Mouse (Mus musculus) left cerebral cortex, adult 2 months (tissue): ENCODE results near the gene Klf14. TPM values are rescaled to one million over a fixed set of nuclear protein-coding genes. Genes with fewer than 3 reads are reported as not detected.

Source experiments
- DNase-seq, 2 experiments: peaks; one replicate each; pipeline ENCODE4 v3.0.0; 2021 to 2022; ENCODE audit warnings: low spot score in 2 of 2, mixed read lengths in 1 of 2; ENCODE audit errors: extremely low spot score in 1 of 2
- H3K27ac ChIP-seq: fragments of 200-600 bp; 2 replicates; pipeline ENCODE4 v1.8.1; 2022
- H3K4me3 ChIP-seq: fragments of 200-600 bp; 2 replicates; pipeline ENCODE4 v1.8.1; 2022
- CTCF ChIP-seq: fragments of 200-600 bp; IDR thresholded peaks from 2 replicates; pipeline ENCODE4 v1.8.1; 2022; ENCODE audit warnings: antibody characterized with exemption, mild to moderate bottlenecking, moderate library complexity
- intact Hi-C: fragments of 180-260 bp; cut with DNase I; formaldehyde crosslinking; loops from one replicate; pipeline ENCODE4 v1.15.1; 2025
- total RNA-seq, 2 experiments: library from RNA; stranded (reverse); gene quantifications; 2 replicates each; pipeline ENCODE4 v1.2.3; 2021

Gene Klf14
- total RNA-seq, 2 experiments from 2014 or later, result 0.54 to 0.68 TPM

DNA sequence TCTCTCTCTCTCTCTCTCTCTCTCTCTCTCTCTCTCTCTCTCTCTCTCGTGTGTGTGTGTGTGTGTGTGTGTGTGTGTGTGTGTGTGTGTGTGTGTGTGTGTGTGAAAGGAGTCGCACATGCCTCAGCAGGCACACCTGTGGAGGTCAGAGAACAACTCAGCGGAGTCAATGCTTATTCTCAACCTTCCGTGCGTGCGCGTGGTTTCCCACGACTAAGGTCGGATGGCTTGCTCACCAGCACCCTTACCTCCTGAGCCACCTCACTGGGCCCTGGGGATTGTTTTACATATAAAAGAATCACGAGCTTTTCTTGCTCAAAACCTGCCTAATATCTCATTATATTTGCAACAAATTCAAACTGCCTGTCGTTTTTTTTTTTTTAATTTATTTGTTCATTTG is 37.1 kb downstream of the Klf14 start:
- H3K4me3 ChIP-seq, result no peak overlapping the region
- DNase-seq, result no peak
- TF ChIP-seq CTCF, result no peak
- H3K27ac ChIP-seq, result no peak overlapping the region
- intact Hi-C loops, result no loop called here

- TF ChIP-seq CTCF, result no peak
- Histone ChIP-seq H3K4me3 (peak overlapping the region; percentile 29), H3K27ac (peak overlapping the region; percentile 75)
- intact Hi-C loops, result no loop called here
- peak; percentile 28 to 40 for DNase-seq
Observed at GRCm38 (mm10) chr6:30920834-30921675, 37.8 kb downstream of the Klf14 start.

DNA sequence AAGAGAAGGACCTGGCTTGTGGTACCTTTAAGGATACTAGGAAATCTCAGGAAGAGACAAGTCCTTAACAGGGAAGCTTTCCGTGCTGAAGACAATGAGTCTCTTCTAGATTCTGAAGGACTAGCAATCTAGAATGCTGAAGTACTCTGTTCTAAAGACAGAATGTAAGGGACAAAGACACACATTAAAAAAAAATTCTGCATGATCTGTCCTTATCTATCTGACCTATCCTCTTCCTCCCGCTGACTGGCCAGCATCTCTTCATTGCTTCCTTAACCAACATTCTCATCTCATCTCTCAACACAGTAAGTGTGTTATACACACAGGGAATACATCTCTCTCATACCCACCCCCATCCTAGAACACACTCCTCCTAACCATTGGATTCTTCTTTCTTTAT is 43.4 kb downstream of the Klf14 start, which contains the start of gene Tsga13:
Gene Tsga13 (minus strand): TSS at position 101 of the 400 bp plus-strand sequence.
- intact Hi-C loops, result no loop called here
- no peak for DNase-seq
- no peak for TF ChIP-seq CTCF
- Histone ChIP-seq H3K4me3 (no peak within 1 kb of the TSS), H3K27ac (no peak within 1 kb of the TSS)

GRCm38 (mm10) chr6:30907970-30908369 is 50.9 kb downstream of the Klf14 start:
- no peak overlapping the region for H3K4me3 ChIP-seq
- DNase-seq, result peak; percentile 70 to 73
- no peak for TF ChIP-seq CTCF
- intact Hi-C loops, result no loop called here
- H3K27ac ChIP-seq, result peak overlapping the region; percentile 76

Other genes starting within 250 kb of the Klf14 start
- 100 to 1,000 TPM in 1 of 2 experiments, 10 to 100 TPM in 1; 90.5 to 129 TPM for gene Mest, start 235.5 kb downstream of the Klf14 start, total RNA-seq
- gene Copg2, start 62.3 kb downstream of the Klf14 start, total RNA-seq, result 10 to 100 TPM; 75.2 to 81.9 TPM
- gene Tsga13, start 43.5 kb downstream of the Klf14 start, total RNA-seq, result not detected